Mouse (Mus musculus) embryonic fibroblast, embryonic 13.5 days (primary cell): ENCODE data around the gene Ryr1.
"Not testable (repeated sequence)": the region's sequence is repeated elsewhere in the genome, so short reads cannot be mapped to it uniquely, and the experiment has no call there.

Experiments used
- CTCF ChIP-seq: IDR thresholded peaks from 2 replicates; pipeline ENCODE4 v1.5.1; 2011; ENCODE audit warnings: mild to moderate bottlenecking, control low read depth, low read length, moderate library complexity, borderline replicate concordance; ENCODE audit not compliant: insufficient read depth
- POLR2A ChIP-seq: IDR thresholded peaks from 2 replicates; pipeline ENCODE4 v1.6.1; 2011; ENCODE audit warnings: low read depth, mild to moderate bottlenecking, control low read depth, low read length, moderate library complexity

GRCm38 (mm10) chr7:29063476-29063875 is 61.5 kb downstream of the Ryr1 start:
- not testable (repeated sequence) for TF ChIP-seq CTCF, POLR2A
